Mouse (Mus musculus): ENCODE data around the gene Itpr3. TPM values are rescaled to one million over a fixed set of nuclear protein-coding genes. Genes with fewer than 3 reads are reported as not detected.

The Itpr3 gene
- polyA plus RNA-seq, 1 experiment, result 2.4 TPM

DNA sequence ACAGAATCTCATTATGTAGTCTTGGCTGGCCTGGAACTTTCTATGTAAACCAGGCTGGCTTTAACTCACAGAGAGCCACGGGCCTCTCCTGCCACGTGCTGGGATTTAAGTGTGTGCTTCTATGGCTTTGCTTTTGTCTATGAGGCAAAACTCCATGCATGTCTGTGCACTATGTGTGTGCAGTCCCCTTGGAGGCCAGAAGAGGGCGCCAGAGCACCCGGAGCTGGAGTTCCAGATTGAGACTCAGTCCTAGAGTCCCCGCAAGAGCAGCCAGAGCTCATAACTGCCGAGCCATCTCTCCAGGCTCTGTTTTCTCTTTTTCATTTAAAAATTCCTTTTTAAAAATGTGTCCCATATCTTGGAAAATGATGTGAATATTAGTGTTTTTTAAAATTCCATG is 20.8 kb downstream of the Itpr3 start:
- Histone ChIP-seq H3K4me1 (ENCODE audit: control insufficient read depth, insufficient read depth, low read length) (no peaks in the 10 kb centered on the region), H3K4me3 (ENCODE audit: insufficient read depth, low read length) (no peak overlapping the region), H3K27ac (ENCODE audit: insufficient read depth, low read length) (no peak overlapping the region)
- no peak for TF ChIP-seq POLR2A (IDR thresholded peaks at IDR 0.05; ENCODE audit: extremely low read depth, insufficient read depth, low read length)
- TF ChIP-seq CTCF (IDR thresholded peaks at IDR 0.05; ENCODE audit: extremely low read depth, insufficient read depth, low read length), result peak; percentile 19; the same call in 1 of the 2 replicates

- H3K4me3 ChIP-seq (ENCODE audit: insufficient read depth, low read length), result no peak overlapping the region
- no peak overlapping the region for H3K27ac ChIP-seq (ENCODE audit: insufficient read depth, low read length)
- TF ChIP-seq CTCF (IDR thresholded peaks at IDR 0.05; ENCODE audit: extremely low read depth, insufficient read depth, low read length) (no peak), POLR2A (IDR thresholded peaks at IDR 0.05; ENCODE audit: extremely low read depth, insufficient read depth, low read length) (no peak)
- no peaks in the 10 kb centered on the region for H3K4me1 ChIP-seq (ENCODE audit: control insufficient read depth, insufficient read depth, low read length)
Observed at GRCm38 (mm10) chr17:27078499-27078898, 21.4 kb downstream of the Itpr3 start.

DNA sequence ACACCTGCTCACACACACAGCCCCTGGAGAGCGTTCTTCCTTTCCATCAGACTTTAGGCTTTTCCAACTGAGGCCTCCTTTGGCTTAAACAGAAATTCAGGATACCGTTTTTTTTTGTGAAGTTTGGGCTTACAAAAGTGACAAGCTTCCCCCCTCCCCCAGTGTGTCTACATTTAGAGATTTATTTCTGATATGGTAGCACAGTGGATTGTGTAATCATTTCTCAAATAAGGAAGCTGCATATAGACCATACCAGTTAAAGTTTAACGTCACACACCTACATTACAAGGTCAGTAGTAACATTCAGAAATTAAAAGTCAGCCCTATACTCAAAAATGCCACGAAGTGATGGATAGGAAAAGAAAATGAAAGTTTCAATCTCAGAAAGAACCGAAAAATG is 24.8 kb downstream of the Itpr3 start:
- TF ChIP-seq POLR2A (IDR thresholded peaks at IDR 0.05; ENCODE audit: extremely low read depth, insufficient read depth, low read length) (no peak), CTCF (IDR thresholded peaks at IDR 0.05; ENCODE audit: extremely low read depth, insufficient read depth, low read length) (no peak)
- H3K4me1 ChIP-seq (ENCODE audit: control insufficient read depth, insufficient read depth, low read length), result no peaks in the 10 kb centered on the region
- no peak overlapping the region for H3K27ac ChIP-seq (ENCODE audit: insufficient read depth, low read length)
- no peak overlapping the region for H3K4me3 ChIP-seq (ENCODE audit: insufficient read depth, low read length)

GRCm38 (mm10) chr17:27082796-27083195 is 25.7 kb downstream of the Itpr3 start:
- TF ChIP-seq POLR2A (IDR thresholded peaks at IDR 0.05; ENCODE audit: extremely low read depth, insufficient read depth, low read length), result no peak
- no peak for TF ChIP-seq CTCF (IDR thresholded peaks at IDR 0.05; ENCODE audit: extremely low read depth, insufficient read depth, low read length)
- no peaks in the 10 kb centered on the region for H3K4me1 ChIP-seq (ENCODE audit: control insufficient read depth, insufficient read depth, low read length)
- no peak overlapping the region for H3K27ac ChIP-seq (ENCODE audit: insufficient read depth, low read length)

DNA sequence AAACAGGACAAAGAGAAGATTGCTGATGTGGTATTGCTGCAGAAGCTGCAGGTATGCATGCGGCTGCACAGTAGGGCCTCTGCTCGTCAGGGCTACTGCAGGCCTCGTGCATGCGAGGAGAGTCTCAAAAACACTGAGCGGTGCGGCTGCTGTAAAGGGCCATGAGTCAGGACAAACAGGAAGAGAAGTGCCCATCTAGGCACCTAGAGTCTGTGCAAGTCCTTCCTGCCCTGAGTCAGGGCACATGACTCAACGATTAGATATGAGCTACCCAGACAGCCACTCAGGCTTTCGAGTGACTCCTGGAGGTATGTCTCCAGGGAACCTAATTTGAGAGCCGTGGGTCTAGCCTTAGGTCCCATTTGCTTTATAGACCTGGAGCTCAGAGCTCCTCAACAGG is 26.5 kb downstream of the Itpr3 start:
- no peaks in the 10 kb centered on the region for H3K4me1 ChIP-seq (ENCODE audit: control insufficient read depth, insufficient read depth, low read length)
- TF ChIP-seq POLR2A (IDR thresholded peaks at IDR 0.05; ENCODE audit: extremely low read depth, insufficient read depth, low read length) (no peak), CTCF (IDR thresholded peaks at IDR 0.05; ENCODE audit: extremely low read depth, insufficient read depth, low read length) (no peak)
- no peak overlapping the region for H3K4me3 ChIP-seq (ENCODE audit: insufficient read depth, low read length)
- no peak overlapping the region for H3K27ac ChIP-seq (ENCODE audit: insufficient read depth, low read length)

More at GRCm38 (mm10) chr17:27082796-27083195, 25.7 kb downstream of the Itpr3 start:
- no peak overlapping the region for H3K4me3 ChIP-seq (ENCODE audit: insufficient read depth, low read length)

DNA sequence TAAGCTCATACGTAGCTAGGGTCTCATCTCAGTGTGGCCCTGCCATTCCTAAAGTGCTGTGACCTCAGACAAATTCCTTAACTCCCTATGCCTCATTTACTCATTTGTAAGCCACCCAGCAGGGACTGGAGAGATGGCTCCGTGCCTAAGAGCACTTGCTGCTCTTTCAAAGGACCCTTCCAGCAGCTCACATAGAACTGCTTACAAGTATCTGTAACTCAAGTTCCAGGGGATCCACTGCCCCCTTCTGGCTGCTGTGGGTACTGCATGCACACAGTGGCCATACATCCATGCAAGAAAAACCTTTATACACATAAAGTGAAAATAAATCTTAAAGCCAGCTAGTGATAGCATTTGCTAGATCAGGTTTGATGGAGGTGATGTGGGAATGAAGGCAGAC is 28.6 kb downstream of the Itpr3 start:
- Histone ChIP-seq H3K27ac (ENCODE audit: insufficient read depth, low read length) (no peak overlapping the region), H3K4me3 (ENCODE audit: insufficient read depth, low read length) (no peak overlapping the region), H3K4me1 (ENCODE audit: control insufficient read depth, insufficient read depth, low read length) (no peaks in the 10 kb centered on the region)
- TF ChIP-seq CTCF (IDR thresholded peaks at IDR 0.05; ENCODE audit: extremely low read depth, insufficient read depth, low read length) (peak; percentile 48), POLR2A (IDR thresholded peaks at IDR 0.05; ENCODE audit: extremely low read depth, insufficient read depth, low read length) (no peak)

- no peak for TF ChIP-seq POLR2A (IDR thresholded peaks at IDR 0.05; ENCODE audit: extremely low read depth, insufficient read depth, low read length)
- TF ChIP-seq CTCF (IDR thresholded peaks at IDR 0.05; ENCODE audit: extremely low read depth, insufficient read depth, low read length), result peak; percentile 40; the same call in 1 of the 2 replicates
- no peak overlapping the region for H3K27ac ChIP-seq (ENCODE audit: insufficient read depth, low read length)
- H3K4me3 ChIP-seq (ENCODE audit: insufficient read depth, low read length), result no peak overlapping the region
- H3K4me1 ChIP-seq (ENCODE audit: control insufficient read depth, insufficient read depth, low read length), result no peaks in the 10 kb centered on the region
Observed at GRCm38 (mm10) chr17:27087426-27087825, 30.3 kb downstream of the Itpr3 start.

DNA sequence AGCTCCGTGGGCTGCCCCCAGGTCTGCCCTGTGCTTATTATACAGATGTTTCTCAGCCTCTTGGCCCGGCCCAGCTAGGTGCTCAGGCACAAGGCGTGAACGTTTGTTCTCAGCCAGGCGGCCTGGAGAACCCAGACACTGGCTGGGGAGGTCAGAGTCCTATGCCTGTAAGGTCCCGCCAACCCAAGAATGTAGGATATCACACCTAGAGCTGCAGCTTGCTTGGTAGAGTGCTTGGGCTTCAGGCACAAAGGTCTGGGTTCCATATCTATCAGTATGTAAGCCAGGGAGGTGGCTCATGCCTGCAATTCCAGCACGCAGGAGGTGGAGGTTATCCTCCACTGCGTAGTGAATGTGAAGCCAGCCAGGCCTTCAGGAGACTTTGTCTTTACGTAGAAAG is 33.0 kb downstream of the Itpr3 start:
- Histone ChIP-seq H3K4me1 (ENCODE audit: control insufficient read depth, insufficient read depth, low read length) (no peaks in the 10 kb centered on the region), H3K27ac (ENCODE audit: insufficient read depth, low read length) (no peak overlapping the region), H3K4me3 (ENCODE audit: insufficient read depth, low read length) (no peak overlapping the region)
- TF ChIP-seq POLR2A (IDR thresholded peaks at IDR 0.05; ENCODE audit: extremely low read depth, insufficient read depth, low read length) (no peak), CTCF (IDR thresholded peaks at IDR 0.05; ENCODE audit: extremely low read depth, insufficient read depth, low read length) (no peak)

DNA sequence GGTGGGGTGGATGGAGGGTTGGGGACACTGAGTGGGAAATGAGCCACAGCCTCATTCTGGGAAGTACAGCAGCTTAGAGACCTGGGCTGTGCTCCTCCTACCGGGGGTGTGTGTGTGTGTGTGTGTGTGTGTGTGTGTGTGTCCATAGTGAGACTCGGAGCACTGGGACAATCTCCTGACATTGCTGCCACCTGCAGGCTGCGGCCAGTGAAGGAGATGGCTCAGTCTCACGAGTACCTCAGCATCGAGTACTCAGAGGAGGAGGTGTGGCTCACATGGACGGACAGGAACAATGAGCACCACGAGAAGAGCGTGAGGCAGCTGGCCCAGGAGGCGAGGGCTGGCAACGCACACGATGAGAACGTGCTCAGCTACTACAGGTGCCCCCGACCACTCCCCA is 38.6 kb downstream of the Itpr3 start:
- H3K27ac ChIP-seq (ENCODE audit: insufficient read depth, low read length), result no peak overlapping the region
- TF ChIP-seq POLR2A (IDR thresholded peaks at IDR 0.05; ENCODE audit: extremely low read depth, insufficient read depth, low read length), result no peak
- TF ChIP-seq CTCF (IDR thresholded peaks at IDR 0.05; ENCODE audit: extremely low read depth, insufficient read depth, low read length), result peak; percentile 57
- no peak overlapping the region for H3K4me3 ChIP-seq (ENCODE audit: insufficient read depth, low read length)
- no peaks in the 10 kb centered on the region for H3K4me1 ChIP-seq (ENCODE audit: control insufficient read depth, insufficient read depth, low read length)

DNA sequence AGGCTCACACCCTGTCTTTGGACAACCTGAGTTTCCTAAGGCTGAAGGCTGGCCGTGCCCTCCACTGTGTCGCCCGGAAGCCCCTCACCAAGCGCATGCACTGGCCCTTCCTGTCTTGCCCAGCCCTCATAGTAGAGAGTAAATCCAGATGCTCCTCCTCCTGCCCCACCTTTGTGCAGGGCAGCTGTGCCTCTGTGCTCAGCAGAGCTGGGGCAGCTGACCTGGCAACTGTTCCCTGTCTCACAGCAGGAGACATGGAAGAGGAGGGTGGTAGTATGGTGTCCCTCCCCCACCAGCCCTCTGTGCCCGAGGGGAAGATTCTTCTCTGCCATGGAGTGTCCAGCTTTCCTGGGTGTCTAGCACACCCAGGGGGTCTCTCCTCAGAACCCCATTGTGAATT is 44.6 kb downstream of the Itpr3 start:
- Histone ChIP-seq H3K4me3 (ENCODE audit: insufficient read depth, low read length) (no peak overlapping the region), H3K27ac (ENCODE audit: insufficient read depth, low read length) (no peak overlapping the region), H3K4me1 (ENCODE audit: control insufficient read depth, insufficient read depth, low read length) (no peaks in the 10 kb centered on the region)
- TF ChIP-seq POLR2A (IDR thresholded peaks at IDR 0.05; ENCODE audit: extremely low read depth, insufficient read depth, low read length), result no peak
- no peak for TF ChIP-seq CTCF (IDR thresholded peaks at IDR 0.05; ENCODE audit: extremely low read depth, insufficient read depth, low read length)

Measured in cortical plate, adult 2 months (tissue).